Mouse (Mus musculus) E14TG2a.4 (cell line): ENCODE results near the gene Arhgef40.

Source experiments
- CTCF ChIP-seq: conservative IDR thresholded peaks from 2 replicates; pipeline ENCODE4 v1.5.1; 2014; ENCODE audit warnings: low read length
- NANOG ChIP-seq: IDR thresholded peaks from 2 replicates; pipeline ENCODE4 v1.6.1; 2014; ENCODE audit warnings: borderline replicate concordance, low read length, mixed read lengths

- TF ChIP-seq CTCF, result no peak
- TF ChIP-seq NANOG, result no peak
These were observed 51.4 kb downstream of the Arhgef40 start for GRCm38 (mm10) chr14:52035926-52036325.
